Mouse (Mus musculus): ENCODE measurements around the gene Slc25a17. TPM values are rescaled to one million over a fixed set of nuclear protein-coding genes. Genes with fewer than 3 reads are reported as not detected.
A peak's percentile ranks its signal among the peaks of the same experiment; 100 is the strongest.

Gene Slc25a17
- total RNA-seq (2021), result 10 to 100 TPM; 48.7 to 51.0 TPM
- long read RNA-seq, experiment 1, transcript Slc25a17-201 (9 exons, 1,724 nt), result major isoform, 68 of 81 reads
- long read RNA-seq, experiment 1, partial matches to known transcripts, result 2 of 81 reads
- long read RNA-seq, experiment 1, other reads (novel, unspliced or antisense), result 11 of 81 reads
- long read RNA-seq, experiment 2, transcript Slc25a17-201 (9 exons, 1,724 nt), result major isoform, 36 of 49 reads
- long read RNA-seq, experiment 2, partial matches to known transcripts, result 1 of 49 reads
- long read RNA-seq, experiment 2, other reads (novel, unspliced or antisense), result 12 of 49 reads

DNA sequence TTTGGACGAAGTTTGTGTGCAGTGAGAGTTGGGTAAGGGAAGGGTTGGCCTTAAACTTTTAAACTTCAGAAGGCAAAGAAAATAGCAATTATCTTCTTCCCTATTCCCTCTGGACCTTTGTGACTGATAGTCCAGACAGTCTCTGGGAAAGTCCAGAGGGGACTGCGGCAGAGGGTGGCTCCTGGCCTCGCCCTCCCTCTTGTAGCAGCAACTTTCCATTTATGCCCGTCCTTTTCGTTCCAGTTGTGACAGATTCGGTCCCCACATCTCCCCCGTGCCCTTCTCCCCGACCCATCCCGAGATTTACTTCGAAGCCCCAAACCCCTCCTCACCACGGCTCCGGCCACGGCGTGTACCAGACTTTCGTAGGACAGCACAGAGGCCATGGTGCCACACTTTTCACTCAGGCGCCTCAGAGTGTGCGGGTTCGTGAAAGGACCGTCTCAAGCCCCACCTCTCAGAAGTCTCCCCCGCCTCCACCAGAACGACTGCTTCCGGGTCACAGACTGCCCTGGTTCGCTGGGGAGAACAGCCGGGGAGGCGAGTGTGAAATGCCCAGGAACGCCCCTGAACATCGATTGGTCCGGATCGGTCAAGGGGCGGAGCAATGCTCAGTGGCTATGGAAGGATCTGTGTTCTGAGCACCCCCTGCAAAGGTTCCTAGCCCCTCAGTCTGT is at the start of gene Slc25a17:
Gene Slc25a17, minus strand, starts transcription at position 468 of the 677 bp plus-strand sequence.
- intact Hi-C loops (cut with DNase I), result loop anchor here (5.0 kb wide), 1 partner anchor 37 kb away; no protein-coding TSS in a partner anchor
- DNase-seq (ENCODE audit: low spot score in 2 of 2), result peak; percentile 93 to 95

DNA sequence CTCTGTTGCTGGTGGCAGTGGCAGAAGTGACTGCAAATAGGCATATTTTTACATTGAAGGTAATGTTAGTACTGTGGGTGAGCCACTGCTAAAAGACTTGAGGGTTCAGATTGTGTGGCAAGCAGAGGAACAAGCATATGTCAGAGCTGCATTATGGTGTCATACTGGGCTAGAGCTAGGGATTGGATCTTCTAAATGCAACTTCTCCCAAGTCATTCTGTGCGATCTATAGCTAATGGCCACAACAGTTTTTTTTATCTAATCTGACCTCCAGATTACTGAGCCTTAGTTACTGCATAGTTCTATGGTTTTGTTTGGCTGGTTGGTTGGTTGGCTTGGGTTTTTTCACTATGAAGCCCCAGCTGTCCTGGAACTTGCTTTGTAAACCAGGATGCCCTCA is 47.6 kb upstream of the Slc25a17 start, which contains the start of gene Dnajb7:
Gene Dnajb7, minus strand, starts transcription at position 101 of the 400 bp plus-strand sequence.
- intact Hi-C loops (cut with DNase I), result no loop called here
- DNase-seq (ENCODE audit: low spot score in 2 of 2), result no peak

DNA sequence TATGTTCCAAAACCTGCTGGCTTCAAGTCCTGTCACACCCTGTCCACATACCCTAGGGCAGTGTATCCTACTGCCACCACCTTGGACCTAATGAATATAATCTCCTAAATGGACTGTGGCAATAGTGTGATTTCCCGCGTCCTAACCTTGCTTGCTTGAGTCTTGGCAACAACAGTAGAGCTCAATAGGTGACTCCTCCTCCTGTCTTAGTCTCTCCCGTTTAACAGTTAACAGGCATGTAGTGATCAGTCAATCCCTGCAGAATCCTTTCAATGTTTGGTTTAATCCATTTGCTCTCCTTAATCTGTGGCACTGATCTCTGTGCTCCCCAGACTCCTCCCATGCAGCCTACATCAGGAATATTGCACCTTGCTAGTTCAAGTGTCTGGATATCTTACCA is 44.4 kb upstream of the Slc25a17 start:
- no peak for DNase-seq (ENCODE audit: low spot score in 2 of 2)
- intact Hi-C loops (cut with DNase I), result no loop called here

DNA sequence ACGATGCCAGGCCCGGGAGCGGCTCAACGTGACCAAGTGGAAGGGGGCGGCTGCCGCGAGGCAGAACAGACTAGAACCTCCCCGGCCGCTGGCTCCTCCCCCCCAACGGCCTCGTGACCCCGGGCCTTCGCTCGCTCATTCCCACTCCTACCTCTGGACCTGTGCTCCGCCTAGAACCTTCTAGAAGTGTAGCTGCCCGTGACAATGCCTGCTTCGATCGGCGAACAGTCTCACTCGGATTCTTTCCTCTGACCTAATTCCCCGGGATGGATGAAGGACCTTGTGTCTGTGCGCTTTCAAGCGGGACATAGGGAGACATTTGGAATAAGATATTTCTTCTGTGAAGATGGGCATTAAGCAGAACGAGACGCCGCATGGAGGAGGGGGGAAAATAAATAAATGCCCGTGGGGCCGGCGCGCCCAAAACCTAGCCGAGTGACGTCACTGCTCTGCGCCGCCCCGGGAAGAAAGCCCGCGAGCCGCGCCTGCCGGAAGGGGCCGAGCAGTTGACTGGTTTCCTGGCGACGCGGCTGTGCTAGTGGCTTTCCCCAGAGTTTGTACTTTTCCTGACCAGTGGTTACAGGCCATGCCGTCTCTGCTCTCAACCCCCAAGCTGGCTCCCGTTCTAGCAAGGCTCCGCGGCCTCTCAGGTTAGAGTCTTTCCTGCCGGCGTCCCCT is 39.2 kb upstream of the Slc25a17 start, which contains the start of the genes St13 and Xpnpep3:
Gene St13, minus strand, starts transcription at position 440 of the 678 bp plus-strand sequence.
Gene Xpnpep3, plus strand, starts transcription at position 501 of the 678 bp plus-strand sequence.
- peak; percentile 95 to 98 for DNase-seq (ENCODE audit: low spot score in 2 of 2)
- intact Hi-C loops (cut with DNase I), result loop anchor here (5.0 kb wide), 1 partner anchor 37 kb away; the partner anchor contains the start of gene Slc25a17

DNA sequence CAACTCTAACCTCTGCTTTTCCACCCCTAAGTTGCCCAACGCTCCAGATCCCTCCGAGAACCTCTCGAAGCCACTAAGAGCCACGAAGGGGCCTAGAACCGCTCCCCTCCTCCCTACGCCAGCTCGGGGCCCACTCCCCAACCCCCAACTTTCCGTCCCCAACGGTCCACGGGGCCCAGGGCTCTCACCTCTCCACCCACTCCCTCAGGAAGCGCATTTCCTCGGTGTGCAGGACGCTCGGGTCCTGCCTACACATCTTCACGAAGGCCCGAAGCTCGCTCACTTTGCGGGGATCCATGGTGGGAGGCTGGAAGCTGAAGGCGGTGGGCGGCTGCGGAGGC is 38.7 kb upstream of the Slc25a17 start:
- intact Hi-C loops (cut with DNase I), result loop anchor here (5.0 kb wide), 1 partner anchor 37 kb away; the partner anchor contains the start of gene Slc25a17
- DNase-seq (ENCODE audit: low spot score in 2 of 2), result no peak

DNA sequence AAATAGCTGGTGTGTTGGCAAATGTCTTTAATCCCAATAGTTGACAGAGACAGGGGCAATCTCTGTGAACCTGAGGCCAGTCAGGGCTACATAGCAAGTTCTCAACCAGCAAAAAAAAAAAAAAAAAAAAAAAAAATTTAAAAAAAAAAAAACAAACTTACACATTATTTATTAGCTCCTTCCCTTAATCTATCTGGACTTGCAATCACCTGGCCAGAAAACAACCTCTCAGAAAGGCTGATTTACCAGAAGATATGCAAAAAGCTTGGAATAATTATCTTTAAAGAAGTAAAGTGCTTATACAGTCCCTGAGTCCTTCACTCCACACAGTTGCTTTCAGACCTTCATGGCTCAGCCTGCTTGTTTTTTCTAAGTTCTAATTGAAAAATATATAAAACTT is 37.6 kb upstream of the Slc25a17 start:
- intact Hi-C loops (cut with DNase I), result loop anchor here (5.0 kb wide), 1 partner anchor 36 kb away; the partner anchor contains the start of gene Slc25a17
- DNase-seq (ENCODE audit: low spot score in 2 of 2), result no peak

DNA sequence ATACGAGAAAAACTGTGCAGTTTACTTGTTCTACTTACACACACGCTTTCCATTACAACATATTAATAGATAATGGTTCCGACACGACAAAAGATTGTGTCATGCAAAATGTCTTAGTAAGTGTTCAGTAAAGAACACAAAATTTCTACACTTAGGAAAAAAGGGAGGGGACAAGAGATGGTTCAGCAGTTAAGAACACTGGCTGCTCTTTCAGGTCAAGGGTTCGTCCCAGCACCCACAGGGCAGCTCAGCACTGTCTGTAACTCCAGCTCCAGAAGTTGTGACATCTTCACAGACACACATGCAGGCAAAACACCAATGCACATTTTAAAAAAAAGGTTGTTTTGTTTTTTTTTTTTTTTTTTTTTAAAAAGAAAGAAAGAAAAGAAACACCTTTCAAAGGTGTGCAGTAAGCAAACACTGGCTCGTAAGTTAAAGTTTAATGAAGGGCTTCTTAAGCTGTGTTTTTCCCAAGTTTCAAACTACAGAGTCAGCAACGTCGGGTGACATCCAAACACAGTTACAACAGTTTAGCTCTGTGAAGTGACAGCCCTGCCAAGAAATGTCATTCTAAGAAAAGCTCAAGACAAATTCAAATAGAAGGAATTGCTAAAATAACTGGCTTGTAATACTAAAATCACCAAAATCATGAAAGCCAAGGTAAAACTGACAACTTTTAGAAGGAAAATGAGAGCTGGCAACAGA is 33.8 kb upstream of the Slc25a17 start:
- intact Hi-C loops (cut with DNase I), result no loop called here
- no peak for DNase-seq (ENCODE audit: low spot score in 2 of 2)

DNA sequence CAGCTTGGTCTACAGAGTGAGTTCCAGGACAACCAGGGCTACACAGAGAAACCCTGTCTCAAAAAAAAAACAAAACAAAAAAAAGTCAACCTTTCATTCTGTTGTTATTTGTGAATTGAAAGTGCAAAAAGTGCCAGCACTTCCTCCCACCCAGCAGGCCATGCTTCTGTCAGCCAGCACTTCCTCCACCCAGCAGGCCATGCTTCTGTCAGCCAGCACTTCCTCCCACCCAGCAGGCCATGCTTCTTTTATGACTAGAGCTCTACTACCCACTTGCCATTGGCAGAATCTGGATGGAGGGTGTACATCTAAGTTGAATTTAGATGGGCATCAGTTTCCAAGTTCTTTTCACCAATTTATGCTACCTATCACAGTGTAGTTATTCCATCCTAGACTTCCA is 32.4 kb upstream of the Slc25a17 start:
- intact Hi-C loops (cut with DNase I), result no loop called here
- DNase-seq (ENCODE audit: low spot score in 2 of 2), result peak; percentile 18 to 20

DNA sequence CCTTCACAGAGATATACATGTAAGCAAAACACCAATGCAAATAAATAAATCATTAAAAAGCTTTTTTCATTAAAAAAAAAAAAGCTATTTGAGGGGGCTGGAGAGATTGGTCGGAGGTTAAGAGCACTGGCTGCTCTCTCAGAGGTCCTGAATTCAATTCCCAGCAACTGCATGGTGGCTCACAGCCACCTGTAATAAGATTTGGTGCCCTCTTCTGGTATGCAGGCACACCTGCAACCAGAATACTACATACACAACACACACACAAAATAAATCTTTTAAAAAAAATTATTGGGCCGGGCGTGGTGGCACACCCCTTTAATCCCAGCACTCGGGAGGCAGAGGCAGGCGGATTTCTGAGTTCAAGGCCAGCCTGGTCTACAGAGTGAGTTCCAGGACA is 25.7 kb upstream of the Slc25a17 start:
- DNase-seq (ENCODE audit: low spot score in 2 of 2), result no peak
- intact Hi-C loops (cut with DNase I), result no loop called here

DNA sequence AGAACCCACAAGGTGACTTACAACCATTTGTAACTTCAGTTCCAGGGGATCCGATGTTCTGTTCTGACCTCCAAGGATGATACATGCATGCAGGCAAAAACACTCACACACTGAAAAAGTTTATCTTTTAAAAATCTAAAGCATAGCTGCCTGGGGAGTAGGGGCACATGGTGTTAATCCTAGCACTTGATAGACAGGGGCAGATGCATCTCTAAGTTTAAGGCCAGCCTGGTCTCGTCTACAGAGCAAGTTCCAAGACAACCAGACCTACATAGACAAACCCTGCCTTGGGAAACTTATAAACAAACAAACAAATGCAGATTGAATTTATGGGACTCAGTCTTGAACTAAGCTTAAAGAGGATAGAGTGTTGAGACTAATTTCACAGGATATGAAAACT is 18.2 kb upstream of the Slc25a17 start:
- DNase-seq (ENCODE audit: low spot score in 2 of 2), result no peak
- intact Hi-C loops (cut with DNase I), result no loop called here

DNA sequence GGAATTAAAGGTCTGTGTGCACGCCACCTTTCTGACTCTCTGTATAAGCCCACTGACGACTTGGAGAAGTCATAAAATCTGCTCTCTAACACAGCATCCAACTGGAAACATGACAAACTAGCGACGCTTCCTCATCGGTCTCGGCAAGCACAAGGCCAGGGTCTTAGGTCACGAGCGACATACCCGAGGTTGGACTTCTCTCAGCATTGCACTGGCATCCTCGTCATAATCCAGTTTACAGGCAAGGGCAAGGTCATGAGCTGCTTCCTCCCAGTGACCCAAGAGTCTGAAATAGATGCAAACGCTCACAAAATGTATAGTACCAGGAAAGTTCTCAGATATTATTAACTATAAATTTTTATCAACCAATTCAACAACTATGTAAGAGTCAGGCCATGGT is 14.0 kb upstream of the Slc25a17 start:
- DNase-seq (ENCODE audit: low spot score in 2 of 2), result no peak
- intact Hi-C loops (cut with DNase I), result no loop called here

DNA sequence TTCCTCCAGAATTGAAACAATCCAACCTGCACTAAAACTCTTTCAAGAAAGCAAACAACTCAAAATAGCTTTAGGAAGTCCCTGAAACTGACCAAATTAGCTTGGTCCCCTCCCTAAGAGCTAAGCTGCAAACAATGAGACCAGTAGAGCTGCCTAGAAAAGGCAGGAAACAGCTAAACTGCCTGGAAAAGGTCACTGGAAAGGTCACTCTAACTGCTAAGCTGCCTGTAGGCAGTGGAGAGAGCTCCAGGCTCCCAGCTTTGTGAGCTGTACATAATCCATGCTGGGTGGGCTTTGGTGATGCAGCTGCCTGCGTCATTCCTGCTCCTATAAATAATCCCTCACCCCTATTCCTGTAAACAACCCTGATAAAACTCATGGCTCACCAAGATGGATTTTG is 9.7 kb upstream of the Slc25a17 start:
- no peak for DNase-seq (ENCODE audit: low spot score in 2 of 2)
- intact Hi-C loops (cut with DNase I), result no loop called here

DNA sequence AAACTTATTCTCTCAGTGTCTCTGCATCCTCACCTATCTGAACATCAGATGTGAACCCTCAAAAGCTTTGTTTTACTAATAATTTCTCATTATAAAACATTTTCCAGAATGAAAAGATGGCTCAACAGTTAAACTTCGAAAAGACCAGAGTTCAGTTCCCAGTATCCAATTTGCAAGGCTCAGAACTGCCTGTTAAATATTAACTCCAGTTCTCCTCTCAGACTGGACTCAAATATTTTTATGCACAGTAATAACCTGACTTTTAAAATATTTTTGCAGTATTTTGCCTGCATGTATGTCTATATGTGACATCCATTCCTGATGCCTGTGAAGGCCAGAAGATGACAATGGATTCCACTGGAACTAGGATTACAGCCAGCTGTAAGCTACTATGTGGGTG is 8.0 kb upstream of the Slc25a17 start:
- intact Hi-C loops (cut with DNase I), result loop anchor here (5.0 kb wide), 1 partner anchor 259 kb away; no protein-coding TSS in a partner anchor
- no peak for DNase-seq (ENCODE audit: low spot score in 2 of 2)

DNA sequence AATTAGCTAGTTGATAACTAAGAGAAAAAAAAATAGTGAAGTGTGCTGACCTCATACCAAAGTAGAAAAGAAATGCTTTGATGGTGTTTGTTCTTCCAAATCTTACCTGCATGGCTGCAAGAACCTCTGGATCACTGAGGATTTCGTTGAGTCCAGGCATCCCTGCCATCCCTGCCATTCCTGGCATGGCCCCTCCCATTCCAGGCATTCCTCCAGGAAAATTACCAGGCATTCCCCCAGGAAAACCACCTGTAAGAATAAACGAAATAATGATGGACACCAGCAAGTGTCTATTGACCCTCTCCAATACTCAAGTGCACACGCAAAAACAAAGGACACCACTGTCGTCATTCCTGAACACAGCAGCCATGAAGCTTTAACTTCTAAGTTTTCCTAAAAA is 5.6 kb upstream of the Slc25a17 start:
- intact Hi-C loops (cut with DNase I), result loop anchor here (5.0 kb wide), 1 partner anchor 261 kb away; no protein-coding TSS in a partner anchor

DNA sequence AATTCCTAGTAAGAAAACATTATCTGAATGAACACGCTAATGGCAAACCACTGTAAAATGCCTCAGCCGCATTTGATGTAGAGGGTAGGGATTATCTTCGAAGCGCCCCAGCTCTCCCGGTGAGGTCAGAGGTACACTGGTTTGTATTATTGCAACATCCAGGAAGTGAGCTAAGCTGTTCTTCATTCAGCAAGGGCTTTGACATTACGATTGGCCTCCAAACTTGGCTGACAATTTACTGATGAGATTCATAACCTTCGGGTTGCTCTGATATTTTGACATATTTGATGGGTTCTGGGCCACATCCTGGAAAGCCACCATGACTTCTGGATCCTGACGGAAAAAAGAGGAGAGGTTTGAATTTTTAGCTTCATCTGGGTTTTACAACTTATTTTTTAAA is 4.6 kb upstream of the Slc25a17 start:
- no peak for DNase-seq (ENCODE audit: low spot score in 2 of 2)
- intact Hi-C loops (cut with DNase I), result loop anchor here (5.0 kb wide), 1 partner anchor 262 kb away; no protein-coding TSS in a partner anchor

More for the DNA sequence above, 5.6 kb upstream of the Slc25a17 start:
- no peak for DNase-seq (ENCODE audit: low spot score in 2 of 2)

DNA sequence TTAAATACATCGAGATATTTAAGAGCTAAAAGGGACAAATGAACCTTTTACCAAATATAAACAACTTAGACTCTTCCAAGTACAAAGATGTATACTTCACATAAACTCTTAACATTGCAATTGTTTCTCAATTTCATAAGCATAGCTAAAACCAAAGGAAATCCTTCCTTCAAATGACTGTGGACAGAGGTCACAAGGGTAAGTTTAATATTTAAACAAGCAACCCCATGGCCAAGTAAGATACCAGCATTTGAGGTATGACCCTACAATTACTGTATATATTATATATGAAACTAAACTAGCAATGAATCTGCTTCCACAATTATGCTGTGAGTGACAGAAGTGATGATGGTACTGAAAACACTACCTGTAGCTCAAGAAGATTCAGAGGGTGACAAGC is 3.7 kb upstream of the Slc25a17 start:
- no peak for DNase-seq (ENCODE audit: low spot score in 2 of 2)
- intact Hi-C loops (cut with DNase I), result loop anchor here (5.0 kb wide), 1 partner anchor 33 kb away; no protein-coding TSS in a partner anchor

DNA sequence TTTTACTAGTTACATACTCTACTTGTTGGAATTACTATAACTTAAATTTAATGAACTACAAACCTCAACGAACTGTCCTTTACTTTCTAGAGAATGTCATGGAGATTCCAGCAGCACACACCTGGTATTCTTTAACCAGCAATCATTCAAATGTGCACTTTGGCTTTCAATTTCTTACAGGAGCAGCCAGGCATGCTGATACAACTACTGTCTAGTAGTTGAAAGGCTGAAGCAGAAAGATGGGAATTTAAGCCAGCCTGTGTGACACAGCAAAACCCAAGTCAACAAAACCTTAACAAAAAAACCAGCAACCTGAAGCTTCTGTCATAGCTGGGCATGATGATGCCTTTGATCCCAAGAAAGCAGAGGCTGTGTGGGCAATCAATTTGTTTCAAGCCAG is 1.9 kb upstream of the Slc25a17 start:
- intact Hi-C loops (cut with DNase I), result loop anchor here (5.0 kb wide), 1 partner anchor 35 kb away; no protein-coding TSS in a partner anchor
- no peak for DNase-seq (ENCODE audit: low spot score in 2 of 2)

DNA sequence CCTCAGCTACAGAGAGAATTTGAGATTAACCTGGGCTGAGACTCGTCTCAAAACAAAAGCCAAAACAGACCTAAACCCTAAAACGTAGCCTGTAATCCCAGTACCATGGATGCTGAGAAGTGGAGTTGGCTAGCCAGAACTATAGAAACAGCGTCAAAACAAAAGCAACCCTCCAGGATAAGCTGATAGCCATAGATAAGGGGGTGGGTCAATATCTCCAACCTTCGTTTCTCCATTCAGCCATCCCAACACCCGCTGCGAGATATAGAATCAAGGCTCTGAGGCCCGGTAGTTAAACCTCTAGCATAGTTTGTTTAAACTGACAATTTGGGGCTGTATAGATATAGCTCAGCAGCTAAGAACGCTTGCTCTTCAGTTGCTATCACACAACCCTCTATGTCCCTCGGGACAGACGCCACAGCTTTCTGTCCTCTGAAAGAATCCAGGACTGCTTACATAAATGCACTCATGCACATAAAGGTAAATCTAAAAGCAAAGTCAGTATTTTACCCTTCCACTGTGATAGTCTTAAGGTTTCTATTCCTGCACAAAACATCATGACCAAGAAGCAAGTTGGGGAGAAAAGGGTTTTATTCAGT is 904 bp upstream of the Slc25a17 start:
- DNase-seq (ENCODE audit: low spot score in 2 of 2), result no peak
- intact Hi-C loops (cut with DNase I), result loop anchor here (5.0 kb wide), 1 partner anchor 36 kb away; no protein-coding TSS in a partner anchor

DNA sequence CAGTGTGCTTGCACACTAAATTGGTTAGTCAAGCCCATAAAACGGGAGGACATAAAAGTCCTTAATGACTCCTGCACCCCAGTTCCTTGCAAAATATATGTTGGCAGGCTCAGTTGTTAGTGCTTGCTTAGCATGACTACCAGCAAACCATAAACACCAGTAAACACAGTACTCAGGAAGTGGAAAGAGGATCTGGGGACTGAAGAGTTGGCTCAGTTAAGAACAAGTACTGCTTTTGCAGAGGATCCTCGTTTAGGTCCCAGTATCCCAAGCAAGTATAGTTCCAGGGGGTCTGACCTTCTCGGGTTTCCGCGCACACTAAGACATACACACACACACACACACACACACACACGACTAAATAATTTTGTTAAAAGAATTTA is 401 bp upstream of the Slc25a17 start:
- intact Hi-C loops (cut with DNase I), result loop anchor here (5.0 kb wide), 1 partner anchor 36 kb away; no protein-coding TSS in a partner anchor
- no peak for DNase-seq (ENCODE audit: low spot score in 2 of 2)
